Mouse (Mus musculus) liver, embryonic 12.5 days (tissue): Measurements from ENCODE around the gene Clip4. TPM values are rescaled to one million over a fixed set of nuclear protein-coding genes. Genes with fewer than 3 reads are reported as not detected.
A peak's percentile ranks its signal among the peaks of the same experiment; 100 is the strongest.

Source experiments
- ATAC-seq: fragments of 200-750 bp; cut with Nextera tagmentation; 2 replicates; pipeline ENCODE4 v1.8.0; 2017; ENCODE audit warnings: moderate number of reproducible peaks, mild to moderate bottlenecking, moderate library complexity
- H3K27ac ChIP-seq: fragments of 300-500 bp; sonication (generic); 2 replicates; pipeline ENCODE4 v1.5.1; 2016; ENCODE audit warnings: mild to moderate bottlenecking
- H3K27me3 ChIP-seq: fragments of 300-500 bp; sonication (generic); replicated peaks from 2 replicates; pipeline ENCODE4 v1.6.1; 2016; ENCODE audit warnings: mild to moderate bottlenecking, moderate library complexity
- H3K36me3 ChIP-seq: fragments of 300-500 bp; sonication (generic); 2 replicates; pipeline ENCODE4 v1.6.1; 2016; ENCODE audit warnings: mild to moderate bottlenecking, moderate library complexity
- H3K4me1 ChIP-seq: fragments of 300-500 bp; sonication (generic); 2 replicates; pipeline ENCODE4 v1.6.1; 2016
- H3K4me2 ChIP-seq: fragments of 300-500 bp; sonication (generic); 2 replicates; pipeline ENCODE4 v1.6.1; 2016; ENCODE audit warnings: mild to moderate bottlenecking, moderate library complexity
- H3K4me3 ChIP-seq: fragments of 300-500 bp; sonication (generic); 2 replicates; pipeline ENCODE4 v1.5.1; 2016; ENCODE audit warnings: mild to moderate bottlenecking, moderate library complexity
- H3K9ac ChIP-seq: fragments of 300-500 bp; sonication (generic); 2 replicates; pipeline ENCODE4 v1.6.1; 2016; ENCODE audit warnings: mild to moderate bottlenecking, moderate library complexity
- H3K9me3 ChIP-seq: fragments of 300-500 bp; sonication (generic); replicated peaks from 2 replicates; pipeline ENCODE4 v1.6.1; 2016; ENCODE audit warnings: mild to moderate bottlenecking, moderate library complexity
- WGBS: fragments of 180-500 bp; shearing (Covaris S2); methylation state at CpG from one replicate; pipeline ENCODE4 v1.1.7; 2016; ENCODE audit not compliant: insufficient replicate concordance; 5-methylcytosine and 5-hydroxymethylcytosine counted together
- polyA plus RNA-seq: library from polyadenylated mRNA; unstranded; fragments of >200 nt; fragmentation: Nextera tagmentation; extraction: Ambion mirVana; gene quantifications from 2 replicates; pipeline ENCODE4 v1.2.1, GENCODE M21; 2016

Clip4 gene
- polyA plus RNA-seq, 1 experiment from 2014 or later: 0.35 TPM

DNA sequence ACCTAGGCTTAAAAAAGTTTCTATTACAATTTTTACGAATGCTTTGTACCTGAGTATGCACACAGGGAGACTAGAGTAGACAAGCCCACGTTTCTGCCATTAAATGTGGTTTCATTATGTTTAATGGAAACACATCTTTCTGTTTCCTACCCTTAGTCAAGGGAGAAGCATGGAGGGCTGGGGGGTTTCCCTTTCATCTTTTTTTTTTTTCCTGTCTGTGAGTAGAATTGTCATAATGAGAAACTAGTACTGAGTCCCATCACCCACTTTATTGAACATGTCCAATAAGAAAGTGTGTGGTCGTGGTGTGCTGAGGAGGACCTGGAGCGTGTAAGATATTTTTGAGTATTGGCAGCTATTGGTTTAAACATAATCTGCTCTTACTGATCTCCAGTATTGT lies 94.6 kb downstream of the Clip4 start:
- Histone ChIP-seq H3K4me1 (no peaks in the 10 kb centered on the region), H3K27me3 (no peaks in the 10 kb centered on the region), H3K27ac (no peak overlapping the region), H3K36me3 (no peaks in the 10 kb centered on the region), H3K9ac (no peak overlapping the region), H3K9me3 (peaks cover 3% of the 10 kb centered on the region; the same call in 1 of the 2 replicates), H3K4me2 (no peak overlapping the region), H3K4me3 (no peak overlapping the region)
- no peak for ATAC-seq
- WGBS: 55% methylated on average over 4 of the region's 4 CpGs

DNA sequence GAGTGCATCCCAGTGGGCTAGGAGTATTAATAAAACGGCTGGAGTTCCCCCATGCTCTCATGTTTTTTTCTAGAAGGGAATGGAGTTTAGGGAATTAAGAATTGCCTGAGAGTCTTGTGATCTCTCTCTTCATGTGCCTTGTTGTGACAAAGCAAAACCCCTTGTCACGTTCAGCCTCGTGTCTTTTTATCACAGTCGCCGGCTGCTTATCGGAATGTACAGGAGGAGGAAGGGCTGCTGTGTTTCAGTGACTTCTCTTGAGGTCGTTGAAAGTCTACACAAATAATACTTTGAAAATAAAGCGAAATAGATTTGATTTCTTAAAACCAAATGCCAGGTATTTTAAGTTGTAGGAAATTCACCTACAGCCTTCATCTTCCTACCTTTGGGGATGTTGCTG lies 95.8 kb downstream of the Clip4 start:
- Histone ChIP-seq H3K9me3 (peaks cover 3% of the 10 kb centered on the region; the same call in 1 of the 2 replicates), H3K4me3 (no peak overlapping the region), H3K4me1 (no peaks in the 10 kb centered on the region), H3K27me3 (peaks cover 11% of the 10 kb centered on the region), H3K9ac (no peak overlapping the region), H3K27ac (no peak overlapping the region), H3K4me2 (no peak overlapping the region), H3K36me3 (no peaks in the 10 kb centered on the region)
- WGBS: 66% methylated on average over 8 of the region's 8 CpGs
- no peak for ATAC-seq

DNA sequence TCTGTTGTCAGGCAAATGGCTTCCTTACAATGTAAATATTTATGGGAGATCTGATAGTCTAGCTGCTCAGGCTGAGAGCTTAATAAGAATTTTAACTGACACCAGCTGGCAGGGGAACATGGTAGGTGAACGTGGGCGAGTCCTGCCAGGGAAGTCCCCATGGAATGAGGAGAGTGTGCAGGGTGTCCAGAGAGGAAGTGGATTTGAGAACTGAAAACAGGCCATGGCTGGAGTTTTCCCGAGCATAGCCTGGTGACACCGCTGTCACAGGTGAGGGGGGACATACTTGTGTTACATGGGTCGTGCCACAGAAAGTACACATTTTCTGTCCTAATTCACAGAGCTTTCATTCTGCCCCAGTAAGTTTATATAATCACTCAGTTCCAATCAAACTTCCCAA lies 97.2 kb downstream of the Clip4 start:
- no peak overlapping the region for H3K4me3 ChIP-seq
- WGBS: 68% methylated on average over 5 of the region's 5 CpGs
- no peak overlapping the region for H3K27ac ChIP-seq
- no peaks in the 10 kb centered on the region for H3K9me3 ChIP-seq
- H3K36me3 ChIP-seq: no peaks in the 10 kb centered on the region
- H3K4me1 ChIP-seq: no peaks in the 10 kb centered on the region
- ATAC-seq: no peak
- H3K27me3 ChIP-seq: peaks cover 25% of the 10 kb centered on the region
- H3K4me2 ChIP-seq: no peak overlapping the region
- H3K9ac ChIP-seq: no peak overlapping the region

DNA sequence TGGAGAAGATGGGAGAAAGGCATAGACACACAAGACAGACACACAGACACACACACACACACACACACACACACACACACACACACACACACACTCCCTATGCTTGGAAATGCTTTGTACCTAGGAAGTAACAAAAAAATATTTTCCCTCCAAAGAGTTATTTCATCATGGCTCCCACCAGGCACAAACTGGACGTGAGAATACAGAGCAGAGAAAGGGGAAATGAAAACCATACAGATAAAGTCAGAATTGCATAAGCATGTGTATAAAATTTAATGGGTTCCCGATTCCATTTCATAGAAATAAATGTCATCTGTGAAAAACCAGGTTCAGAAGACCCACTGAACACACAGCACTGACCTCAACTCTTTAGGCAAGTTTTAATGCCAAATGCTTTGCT lies 99.6 kb downstream of the Clip4 start:
- H3K9ac ChIP-seq: no peak overlapping the region
- no peaks in the 10 kb centered on the region for H3K4me1 ChIP-seq
- H3K9me3 ChIP-seq: no peaks in the 10 kb centered on the region
- H3K27ac ChIP-seq: no peak overlapping the region
- H3K27me3 ChIP-seq: peaks cover 29% of the 10 kb centered on the region
- H3K4me2 ChIP-seq: no peak overlapping the region
- no peaks in the 10 kb centered on the region for H3K36me3 ChIP-seq
- ATAC-seq: no peak
- 49% methylated on average over 2 of the region's 2 CpGs for WGBS
- H3K4me3 ChIP-seq: no peak overlapping the region

DNA sequence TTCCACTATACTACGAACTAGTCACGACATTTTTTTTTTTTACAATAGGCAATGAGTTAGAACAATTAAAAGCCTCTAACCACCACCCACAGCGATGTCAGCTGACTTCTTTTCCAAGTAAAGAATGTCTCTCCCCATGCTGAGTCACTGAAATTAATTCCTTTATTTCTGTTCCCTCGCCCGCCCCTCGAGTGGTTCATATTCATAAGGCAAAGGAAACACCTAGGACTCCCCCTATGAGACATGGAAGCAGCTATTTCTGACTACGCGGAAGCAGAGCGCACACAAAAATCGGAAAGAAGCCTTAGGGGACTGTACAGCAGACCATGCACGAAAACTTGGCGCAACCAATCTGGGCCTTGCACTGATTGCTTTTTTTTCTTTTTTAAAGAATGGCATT lies 100.6 kb downstream of the Clip4 start:
- ATAC-seq: no peak
- Histone ChIP-seq H3K27me3 (peaks cover 29% of the 10 kb centered on the region), H3K4me2 (no peak overlapping the region), H3K9ac (no peak overlapping the region), H3K27ac (no peak overlapping the region), H3K4me1 (no peaks in the 10 kb centered on the region), H3K9me3 (no peaks in the 10 kb centered on the region), H3K4me3 (no peak overlapping the region), H3K36me3 (no peaks in the 10 kb centered on the region)
- 74% methylated on average over 12 of the region's 12 CpGs for WGBS

DNA sequence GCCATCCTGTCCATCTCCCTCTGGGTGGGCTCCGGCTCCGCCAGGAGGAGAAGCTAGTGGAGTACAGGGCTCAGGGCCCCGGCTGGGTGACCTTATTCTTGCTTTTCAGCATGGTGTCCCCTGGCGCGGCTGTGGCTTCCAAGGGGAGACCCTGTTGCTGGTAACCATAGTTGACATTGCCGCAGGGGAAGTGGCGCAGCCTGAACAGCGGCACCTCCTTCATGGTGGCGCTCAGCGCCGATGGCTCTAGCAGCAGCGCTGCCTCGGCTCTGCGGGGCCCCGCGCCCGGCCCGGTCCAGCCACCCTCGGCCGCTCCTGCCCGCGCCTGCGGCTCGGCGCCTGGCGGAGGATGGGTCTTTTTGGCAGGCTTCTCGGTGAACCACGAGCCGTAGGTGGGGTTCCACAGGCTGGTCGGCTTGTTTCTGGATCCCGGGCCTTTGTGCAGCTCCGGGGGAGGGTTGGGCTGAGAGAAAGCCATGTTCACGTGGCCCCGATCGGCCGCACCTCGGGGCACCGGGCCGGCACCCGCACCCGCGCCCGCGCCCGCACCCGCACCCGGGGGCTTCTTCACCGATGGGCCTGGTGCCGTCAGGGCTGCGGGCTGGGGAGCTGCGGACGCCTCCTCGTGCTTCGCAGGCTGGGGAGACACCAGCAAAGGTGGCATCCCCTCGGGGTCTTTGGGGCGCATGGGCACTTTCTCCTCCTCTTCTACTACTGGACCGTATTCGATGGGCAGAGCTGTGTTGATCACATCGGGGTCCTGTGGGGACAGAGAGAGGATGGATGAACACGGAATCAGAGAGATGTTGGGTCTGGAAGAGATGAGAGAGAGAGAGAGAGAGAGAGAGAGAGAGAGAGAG lies 101.3 kb downstream of the Clip4 start:
- no peaks in the 10 kb centered on the region for H3K4me1 ChIP-seq
- H3K9ac ChIP-seq: no peak overlapping the region
- 6% methylated on average over 60 of the region's 60 CpGs for WGBS
- H3K4me3 ChIP-seq: peak overlapping the region; percentile 41
- ATAC-seq: no peak
- H3K36me3 ChIP-seq: no peaks in the 10 kb centered on the region
- H3K9me3 ChIP-seq: no peaks in the 10 kb centered on the region
- H3K4me2 ChIP-seq: peak overlapping the region; percentile 64
- peaks cover 29% of the 10 kb centered on the region for H3K27me3 ChIP-seq
- no peak overlapping the region for H3K27ac ChIP-seq

DNA sequence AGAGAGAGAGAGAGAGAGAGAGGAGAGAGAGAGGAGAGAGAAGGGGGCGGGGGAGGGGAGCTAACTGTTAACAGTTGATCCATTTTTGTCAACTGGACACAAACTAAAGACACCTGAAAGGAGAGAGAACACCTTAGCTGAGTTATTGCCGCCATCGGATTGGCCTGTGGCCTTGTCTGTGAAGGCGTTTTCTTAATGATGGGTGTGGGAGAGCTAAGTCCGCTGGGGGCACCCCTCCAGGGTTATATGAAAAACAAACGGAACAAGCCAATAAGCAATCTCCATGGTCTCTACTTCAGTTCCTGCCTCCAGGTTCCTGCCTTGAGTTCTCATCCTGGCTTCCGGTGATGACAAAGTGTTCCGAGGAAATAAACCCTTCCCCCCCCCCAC lies 102.0 kb downstream of the Clip4 start:
- no peaks in the 10 kb centered on the region for H3K9me3 ChIP-seq
- no peak overlapping the region for H3K27ac ChIP-seq
- peaks cover 29% of the 10 kb centered on the region for H3K27me3 ChIP-seq
- H3K4me2 ChIP-seq: no peak overlapping the region
- no peak overlapping the region for H3K4me3 ChIP-seq
- H3K36me3 ChIP-seq: no peaks in the 10 kb centered on the region
- ATAC-seq: no peak
- H3K9ac ChIP-seq: no peak overlapping the region
- 72% methylated on average over 8 of the region's 8 CpGs for WGBS
- H3K4me1 ChIP-seq: no peaks in the 10 kb centered on the region

DNA sequence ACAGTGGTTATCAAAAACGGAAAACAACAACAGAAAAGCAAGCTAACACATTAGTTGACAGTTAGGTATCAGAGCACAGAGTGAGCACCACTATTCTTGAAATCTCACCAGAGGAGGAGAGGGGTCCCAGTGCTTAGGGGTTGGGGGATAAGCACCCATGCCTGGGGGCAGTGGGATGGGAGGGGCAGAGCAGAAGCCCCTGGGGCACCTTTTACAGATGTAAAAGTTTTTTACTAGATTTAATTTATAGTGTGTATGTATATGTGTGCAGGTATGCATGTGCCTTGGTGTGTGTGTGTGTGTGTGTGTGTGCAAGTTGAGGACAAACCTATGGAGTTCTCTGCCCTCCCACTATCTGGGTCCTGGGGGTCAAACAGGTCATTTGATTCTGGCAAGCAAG lies 102.4 kb downstream of the Clip4 start:
- no peaks in the 10 kb centered on the region for H3K4me1 ChIP-seq
- H3K4me3 ChIP-seq: no peak overlapping the region
- H3K27me3 ChIP-seq: peaks cover 29% of the 10 kb centered on the region
- 55% methylated on average over 1 of the region's 1 CpGs for WGBS
- no peak for ATAC-seq
- no peaks in the 10 kb centered on the region for H3K9me3 ChIP-seq
- no peaks in the 10 kb centered on the region for H3K36me3 ChIP-seq
- no peak overlapping the region for H3K9ac ChIP-seq
- H3K4me2 ChIP-seq: no peak overlapping the region
- H3K27ac ChIP-seq: no peak overlapping the region

DNA sequence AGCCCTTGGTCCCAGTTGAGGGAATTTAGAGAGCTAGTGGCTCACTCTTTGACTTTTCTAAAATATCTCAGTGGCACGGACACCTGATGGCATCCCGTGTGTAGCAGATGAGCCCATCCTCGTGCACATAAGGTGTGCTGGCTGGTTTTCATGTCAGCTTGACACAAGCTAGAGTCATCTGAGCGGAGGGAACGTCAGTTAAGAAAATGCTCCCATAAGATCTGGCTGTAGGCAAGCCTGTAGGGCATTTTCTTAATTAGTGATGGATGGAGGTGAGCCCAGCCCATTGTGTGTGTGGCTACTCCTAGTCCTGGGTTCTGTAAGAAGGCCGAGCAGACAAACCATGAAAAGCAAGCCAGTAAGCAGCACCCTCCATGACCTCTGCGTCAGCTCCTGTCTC lies 103.7 kb downstream of the Clip4 start:
- WGBS: 59% methylated on average over 7 of the region's 7 CpGs
- Histone ChIP-seq H3K27ac (no peak overlapping the region), H3K9me3 (no peaks in the 10 kb centered on the region), H3K4me3 (no peak overlapping the region), H3K4me1 (no peaks in the 10 kb centered on the region), H3K36me3 (no peaks in the 10 kb centered on the region), H3K9ac (no peak overlapping the region), H3K27me3 (peaks cover 29% of the 10 kb centered on the region), H3K4me2 (no peak overlapping the region)
- no peak for ATAC-seq

DNA sequence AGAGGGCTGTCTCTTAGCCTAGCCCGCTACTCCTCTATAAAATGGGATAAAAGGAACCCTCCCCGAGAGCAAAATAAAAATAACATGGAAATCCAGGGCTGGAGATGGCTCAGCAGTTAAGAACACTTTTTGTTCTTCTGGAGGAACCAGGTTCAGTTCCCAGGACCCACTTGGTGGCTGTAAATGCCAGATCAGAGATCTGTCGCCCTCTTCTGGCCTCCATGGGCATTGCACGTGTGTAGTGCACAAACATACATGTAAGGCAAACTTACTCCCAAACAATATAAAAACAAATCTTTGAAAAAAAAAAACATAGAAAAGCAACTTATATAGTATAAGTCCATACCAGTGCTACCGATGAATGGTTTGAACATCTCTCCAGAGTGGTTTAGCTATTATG lies 104.7 kb downstream of the Clip4 start:
- WGBS: 44% methylated on average over 5 of the region's 5 CpGs

DNA sequence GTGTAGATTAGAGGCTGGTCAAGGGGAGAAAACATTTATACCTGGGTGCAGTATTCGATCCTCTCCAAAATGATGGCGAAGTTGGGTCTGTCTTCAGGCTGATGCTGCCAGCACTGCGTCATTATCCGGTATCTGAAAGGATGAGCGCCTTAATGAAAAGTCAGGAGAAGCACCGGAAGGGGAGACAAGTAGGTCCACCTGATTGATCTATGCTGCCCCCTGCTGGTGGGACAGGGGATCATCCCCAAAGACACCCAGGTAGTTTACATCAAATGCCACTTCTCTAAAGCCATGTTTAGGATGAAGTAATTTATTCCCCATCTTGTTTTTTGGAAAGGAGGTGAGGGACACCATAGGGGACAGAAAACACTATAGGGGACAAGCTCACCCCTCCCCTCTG lies 105.8 kb downstream of the Clip4 start:
- no peak for ATAC-seq
- Histone ChIP-seq H3K36me3 (no peaks in the 10 kb centered on the region), H3K9ac (no peak overlapping the region), H3K4me1 (no peaks in the 10 kb centered on the region), H3K27ac (no peak overlapping the region), H3K27me3 (peaks cover 18% of the 10 kb centered on the region), H3K9me3 (no peaks in the 10 kb centered on the region), H3K4me3 (no peak overlapping the region), H3K4me2 (no peak overlapping the region)
- WGBS: 28% methylated on average over 6 of the region's 6 CpGs

More for the DNA sequence above, 104.7 kb downstream of the Clip4 start:
- Histone ChIP-seq H3K4me1 (no peaks in the 10 kb centered on the region), H3K4me3 (no peak overlapping the region), H3K9me3 (no peaks in the 10 kb centered on the region), H3K4me2 (no peak overlapping the region), H3K36me3 (no peaks in the 10 kb centered on the region), H3K27ac (no peak overlapping the region), H3K27me3 (peaks cover 29% of the 10 kb centered on the region), H3K9ac (no peak overlapping the region)
- ATAC-seq: no peak

DNA sequence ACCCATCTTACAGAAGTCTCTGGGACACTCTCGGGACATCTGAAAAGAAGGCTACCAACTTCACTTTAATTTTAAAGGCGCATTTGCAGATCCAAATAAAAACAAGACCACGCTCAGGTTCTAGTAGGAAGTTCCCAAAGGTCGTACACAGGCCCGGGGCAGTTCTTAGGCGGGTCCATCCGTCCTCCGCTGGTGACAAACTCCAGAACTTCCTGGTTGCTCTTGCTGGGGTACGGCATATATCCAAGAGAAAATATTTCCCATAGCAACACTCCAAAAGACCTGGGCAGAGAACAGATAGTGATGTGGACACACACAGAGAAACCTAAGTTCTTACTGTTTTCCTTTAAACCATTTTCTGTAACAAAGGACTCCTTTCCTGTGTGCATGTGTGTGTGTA lies 106.5 kb downstream of the Clip4 start:
- no peak overlapping the region for H3K27ac ChIP-seq
- no peak overlapping the region for H3K9ac ChIP-seq
- no peak for ATAC-seq
- H3K9me3 ChIP-seq: no peaks in the 10 kb centered on the region
- H3K27me3 ChIP-seq: peaks cover 11% of the 10 kb centered on the region
- WGBS: 72% methylated on average over 9 of the region's 9 CpGs
- no peak overlapping the region for H3K4me3 ChIP-seq
- H3K36me3 ChIP-seq: no peaks in the 10 kb centered on the region
- H3K4me1 ChIP-seq: no peaks in the 10 kb centered on the region
- no peak overlapping the region for H3K4me2 ChIP-seq

DNA sequence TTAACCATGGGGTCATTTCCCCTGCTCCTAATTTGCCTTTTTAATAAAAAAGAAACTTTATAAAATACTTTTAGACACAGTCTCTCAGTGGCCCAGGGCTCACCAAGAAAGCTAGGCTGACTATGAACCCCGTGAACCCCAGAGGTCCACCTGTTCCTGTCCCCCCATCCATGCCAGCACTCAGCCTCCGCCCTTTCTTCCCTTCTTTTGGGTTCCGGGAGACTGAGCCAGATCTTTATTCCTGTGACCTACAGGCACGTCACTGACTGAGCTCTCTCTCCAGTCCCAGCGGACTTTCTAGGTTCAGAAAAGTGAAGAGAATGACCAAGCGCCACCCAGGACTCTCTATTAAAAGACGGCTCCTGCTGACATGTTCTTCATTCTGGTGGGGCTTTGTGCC lies 107.2 kb downstream of the Clip4 start:
- Histone ChIP-seq H3K9me3 (no peaks in the 10 kb centered on the region), H3K4me2 (no peak overlapping the region), H3K4me1 (no peaks in the 10 kb centered on the region), H3K27ac (no peak overlapping the region), H3K4me3 (no peak overlapping the region), H3K9ac (no peak overlapping the region), H3K27me3 (peaks cover 4% of the 10 kb centered on the region), H3K36me3 (no peaks in the 10 kb centered on the region)
- ATAC-seq: no peak
- WGBS: 62% methylated on average over 7 of the region's 7 CpGs
